Mouse (Mus musculus): ENCODE results near the gene Slc26a6. TPM values are rescaled to one million over a fixed set of nuclear protein-coding genes. Genes with fewer than 3 reads are reported as not detected.
A peak's percentile ranks its signal among the peaks of the same experiment; 100 is the strongest.

Gene Slc26a6
- total RNA-seq, 2 experiments from 2014 or later, result 15.7 to 21.2 TPM

- no peak for TF ChIP-seq CTCF (IDR thresholded peaks at IDR 0.05)
- peak overlapping the region; percentile 97 for H3K27ac ChIP-seq
- peak; percentile 94 for DNase-seq
- peak overlapping the region; percentile 89 for H3K4me3 ChIP-seq
- intact Hi-C loops (cut with DNase I), result no loop called here
These were observed 1.2 kb downstream of the Slc26a6 start for GRCm38 (mm10) chr9:108854241-108854696.

- peak overlapping the region; percentile 97 for H3K27ac ChIP-seq
- no peak for TF ChIP-seq CTCF (IDR thresholded peaks at IDR 0.05)
- intact Hi-C loops (cut with DNase I), result no loop called here
- H3K4me3 ChIP-seq, result peak overlapping the region; percentile 89
- peak; percentile 21 for DNase-seq
These were observed 2.3 kb downstream of the Slc26a6 start for GRCm38 (mm10) chr9:108855335-108855734.

GRCm38 (mm10) chr9:108858792-108859527 is 5.9 kb downstream of the Slc26a6 start:
- peak; percentile 61 for DNase-seq
- H3K4me3 ChIP-seq, result peak overlapping the region; percentile 26; the same call in 1 of the 2 replicates
- TF ChIP-seq CTCF (IDR thresholded peaks at IDR 0.05), result no peak
- intact Hi-C loops (cut with DNase I), result no loop called here
- peak overlapping the region; percentile 73 for H3K27ac ChIP-seq

GRCm38 (mm10) chr9:108912308-108912707 is 59.2 kb downstream of the Slc26a6 start:
- TF ChIP-seq CTCF (IDR thresholded peaks at IDR 0.05), result no peak

GRCm38 (mm10) chr9:108913161-108913560 is 60.1 kb downstream of the Slc26a6 start:
- TF ChIP-seq CTCF (IDR thresholded peaks at IDR 0.05), result no peak

More at GRCm38 (mm10) chr9:108912308-108912707, 59.2 kb downstream of the Slc26a6 start:
- H3K27ac ChIP-seq, result no peak overlapping the region
- H3K4me3 ChIP-seq, result no peak overlapping the region
- intact Hi-C loops (cut with DNase I), result no loop called here
- DNase-seq, result no peak

GRCm38 (mm10) chr9:108913621-108914020 is 60.5 kb downstream of the Slc26a6 start:
- DNase-seq, result no peak
- H3K4me3 ChIP-seq, result no peak overlapping the region
- H3K27ac ChIP-seq, result no peak overlapping the region
- intact Hi-C loops (cut with DNase I), result no loop called here
- no peak for TF ChIP-seq CTCF (IDR thresholded peaks at IDR 0.05)

More at GRCm38 (mm10) chr9:108913161-108913560, 60.1 kb downstream of the Slc26a6 start:
- Histone ChIP-seq H3K4me3 (no peak overlapping the region), H3K27ac (no peak overlapping the region)
- no peak for DNase-seq
- intact Hi-C loops (cut with DNase I), result no loop called here

GRCm38 (mm10) chr9:108914491-108914890 is 61.4 kb downstream of the Slc26a6 start, which contains the start of gene Tmem89:
Gene Tmem89 (plus strand): TSS chr9:108914619.
- intact Hi-C loops (cut with DNase I), result no loop called here
- TF ChIP-seq CTCF (IDR thresholded peaks at IDR 0.05), result no peak
- Histone ChIP-seq H3K27ac (no peak within 1 kb of the TSS), H3K4me3 (no peak within 1 kb of the TSS)
- DNase-seq, result peak; percentile 61

- Histone ChIP-seq H3K4me3 (no peak overlapping the region), H3K27ac (no peak overlapping the region)
- intact Hi-C loops (cut with DNase I), result no loop called here
- DNase-seq, result no peak
- no peak for TF ChIP-seq CTCF (IDR thresholded peaks at IDR 0.05)
These were observed 72.8 kb downstream of the Slc26a6 start for GRCm38 (mm10) chr9:108925897-108926296.

GRCm38 (mm10) chr9:108928424-108928823 is 75.3 kb downstream of the Slc26a6 start:
- intact Hi-C loops (cut with DNase I), result no loop called here
- Histone ChIP-seq H3K4me3 (no peak overlapping the region), H3K27ac (no peak overlapping the region)
- no peak for TF ChIP-seq CTCF (IDR thresholded peaks at IDR 0.05)
- no peak for DNase-seq

GRCm38 (mm10) chr9:108935991-108936390 is 82.9 kb downstream of the Slc26a6 start:
- intact Hi-C loops (cut with DNase I), result loop anchor here (1.0 to 5.0 kb wide), 4 partner anchors 51 to 184 kb away; partner anchors contain the start of genes Slc26a6, Trex1 and Ucn2
- TF ChIP-seq CTCF (IDR thresholded peaks at IDR 0.05), result no peak
- Histone ChIP-seq H3K27ac (peak overlapping the region; percentile 96; the same call in 1 of the 2 replicates), H3K4me3 (peak overlapping the region; percentile 85; the same call in 1 of the 2 replicates)
- no peak for DNase-seq

GRCm38 (mm10) chr9:108936418-108937364 is 83.6 kb downstream of the Slc26a6 start, which contains the start of gene Uqcrc1:
Gene Uqcrc1 (plus strand): TSS chr9:108936633.
- peak; percentile 96 for DNase-seq
- TF ChIP-seq CTCF (IDR thresholded peaks at IDR 0.05), result peak; percentile 97
- Histone ChIP-seq H3K4me3 (peak within 1 kb of the TSS; percentile 85), H3K27ac (peak within 1 kb of the TSS; percentile 96)
- intact Hi-C loops (cut with DNase I), result loop anchor here (1.0 to 5.0 kb wide), 4 partner anchors 51 to 184 kb away; partner anchors contain the start of genes Slc26a6, Trex1 and Ucn2

- DNase-seq, result no peak
- no peak for TF ChIP-seq CTCF (IDR thresholded peaks at IDR 0.05)
- no peak overlapping the region for H3K27ac ChIP-seq
- no peak overlapping the region for H3K4me3 ChIP-seq
- intact Hi-C loops (cut with DNase I), result no loop called here
These were observed 92.0 kb downstream of the Slc26a6 start for GRCm38 (mm10) chr9:108945111-108945510.
